Mouse (Mus musculus): ENCODE results near the gene Cnbd2.
A peak's percentile ranks its signal among the peaks of the same experiment; 100 is the strongest.

Gene Cnbd2

GRCm38 (mm10) chr2:156312297-156312897, at the start of gene Cnbd2, which contains the start of gene Scand1:
Gene Cnbd2, plus strand, starts transcription at chr2:156312299.
Gene Scand1, minus strand, starts transcription at chr2:156312704.
- DNase-seq (ENCODE audit: low spot score in 2 of 2), result peak; percentile 66 to 86

GRCm38 (mm10) chr2:156263204-156263893, 48.8 kb upstream of the Cnbd2 start:
- no peak for DNase-seq (ENCODE audit: low spot score in 2 of 2)

GRCm38 (mm10) chr2:156267636-156268035, 44.5 kb upstream of the Cnbd2 start:
- DNase-seq (ENCODE audit: low spot score in 2 of 2), result no peak

DNA sequence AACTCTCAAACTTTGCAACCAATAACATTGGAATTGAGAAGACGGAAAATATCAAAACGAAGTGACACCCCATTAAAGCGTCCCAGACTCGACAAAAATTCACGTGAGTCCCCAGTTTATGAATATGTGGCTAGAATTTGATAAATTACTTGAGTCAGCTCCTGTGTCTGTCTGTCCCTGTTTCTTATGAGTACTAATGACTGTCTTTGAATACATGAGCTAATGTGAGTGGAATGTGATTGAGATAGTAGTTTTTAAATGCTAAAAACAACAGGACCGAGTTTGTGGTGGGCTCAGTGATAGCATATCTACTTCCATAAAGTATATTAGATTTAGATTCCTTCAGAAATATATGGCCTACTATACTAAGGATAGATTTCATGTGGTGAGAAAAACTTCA, 39.5 kb upstream of the Cnbd2 start:
- DNase-seq (ENCODE audit: low spot score in 2 of 2), result no peak

GRCm38 (mm10) chr2:156278226-156279017, 33.7 kb upstream of the Cnbd2 start:
- DNase-seq (ENCODE audit: low spot score in 2 of 2), result peak; percentile 58 to 91

- DNase-seq (ENCODE audit: low spot score in 2 of 2), result no peak
Measured at GRCm38 (mm10) chr2:156281227-156281626, 30.9 kb upstream of the Cnbd2 start.

GRCm38 (mm10) chr2:156285161-156285560, 26.9 kb upstream of the Cnbd2 start:
- DNase-seq (ENCODE audit: low spot score in 2 of 2), result no peak

DNA sequence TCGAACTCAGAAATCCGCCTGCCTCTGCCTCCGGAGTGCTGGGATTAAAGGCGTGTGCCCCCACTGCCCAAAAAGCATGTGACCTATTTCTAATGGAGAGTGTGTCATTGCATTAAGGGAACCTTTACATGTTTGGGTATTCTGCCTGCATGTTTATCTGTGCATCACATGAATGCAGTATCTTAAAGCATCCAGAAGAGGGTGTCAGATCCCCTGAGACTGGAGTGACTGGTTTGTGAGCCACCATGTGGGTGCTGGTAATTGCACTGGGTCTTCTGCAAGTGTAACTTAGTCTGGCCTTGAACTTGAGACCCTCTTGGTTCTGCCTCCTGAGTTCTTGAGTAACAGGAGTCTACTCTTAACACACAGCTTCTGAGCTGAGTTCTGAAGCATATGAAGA, 25.4 kb upstream of the Cnbd2 start:
- DNase-seq (ENCODE audit: low spot score in 2 of 2), result no peak

GRCm38 (mm10) chr2:156288222-156288621, 23.9 kb upstream of the Cnbd2 start:
- DNase-seq (ENCODE audit: low spot score in 2 of 2), result no peak

DNA sequence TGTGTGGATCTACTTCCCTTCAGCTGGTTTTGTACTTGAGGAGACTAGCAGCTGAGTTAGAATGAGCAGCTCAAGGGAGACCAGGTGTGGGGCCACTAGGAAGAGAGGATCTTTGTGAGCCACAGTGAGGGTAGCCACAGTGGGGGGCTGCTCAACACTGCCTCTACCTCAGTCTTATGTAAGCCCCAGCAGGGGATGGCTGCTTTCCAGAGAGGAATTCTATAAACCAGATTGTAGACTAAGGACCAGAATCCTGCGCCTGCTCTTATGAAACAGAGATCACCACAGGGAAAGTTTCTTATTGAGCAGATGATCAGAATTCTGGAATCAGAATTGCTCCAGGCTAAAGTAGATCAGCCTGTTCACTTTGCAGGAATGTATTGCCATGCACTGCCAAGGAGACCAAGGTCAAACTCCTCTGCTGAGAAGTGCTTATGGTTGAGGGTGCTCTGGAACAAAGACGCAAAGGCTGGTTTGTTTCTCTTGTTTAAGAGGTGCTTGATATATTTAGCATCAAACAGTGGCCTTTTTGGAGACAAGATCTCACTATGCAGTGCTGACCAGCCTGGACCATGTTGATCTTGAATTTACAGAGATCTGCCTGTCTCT, 22.4 kb upstream of the Cnbd2 start:
- DNase-seq (ENCODE audit: low spot score in 2 of 2), result no peak

DNA sequence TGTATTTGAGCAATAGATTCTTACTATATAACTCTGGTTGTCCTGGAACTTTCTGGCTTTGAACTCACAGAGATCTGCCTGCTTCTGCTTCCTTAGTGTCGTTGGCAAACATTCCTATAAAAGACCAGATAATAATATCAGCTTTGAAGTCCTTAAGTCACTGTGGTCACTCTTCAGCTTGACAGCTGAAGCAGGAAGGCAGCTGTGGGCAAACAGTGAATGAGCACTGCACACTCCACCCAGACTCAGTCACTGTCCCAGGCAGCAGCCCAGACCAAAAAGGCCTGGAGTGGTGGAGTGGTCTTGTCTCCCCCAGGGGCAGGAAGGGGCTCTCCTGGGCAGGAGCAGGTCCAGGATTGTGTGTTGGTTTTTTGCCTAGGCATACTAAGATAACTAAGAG, 20.1 kb upstream of the Cnbd2 start:
- no peak for DNase-seq (ENCODE audit: low spot score in 2 of 2)

- no peak for DNase-seq (ENCODE audit: low spot score in 2 of 2)
Measured at GRCm38 (mm10) chr2:156295601-156296063, 16.5 kb upstream of the Cnbd2 start.

- no peak for DNase-seq (ENCODE audit: low spot score in 2 of 2)
Measured at GRCm38 (mm10) chr2:156296190-156296589, 15.9 kb upstream of the Cnbd2 start.

- no peak for DNase-seq (ENCODE audit: low spot score in 2 of 2)
Measured at GRCm38 (mm10) chr2:156297653-156298052, 14.4 kb upstream of the Cnbd2 start.

DNA sequence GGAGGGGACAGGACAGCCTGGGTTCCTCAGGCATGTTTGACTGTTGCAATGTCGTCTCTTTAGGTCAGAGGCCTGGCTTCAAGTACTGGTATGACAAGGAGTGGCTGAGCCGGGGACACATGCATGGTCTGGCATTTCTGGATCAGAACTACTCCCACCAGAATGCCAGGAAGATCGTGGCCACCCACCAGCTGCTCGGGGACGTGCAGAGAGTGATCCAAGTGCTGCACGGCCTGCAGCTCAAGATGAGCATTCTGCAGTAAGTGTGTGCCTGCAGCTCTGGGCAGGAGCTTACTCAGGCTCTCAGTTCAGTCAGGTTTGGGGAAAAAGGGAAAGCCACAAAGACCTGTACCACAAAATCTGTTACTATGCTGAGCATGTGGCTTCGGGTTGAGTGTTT, 13.6 kb upstream of the Cnbd2 start:
- peak in 1 of 2 experiments; percentile 33 for DNase-seq (ENCODE audit: low spot score in 2 of 2)

DNA sequence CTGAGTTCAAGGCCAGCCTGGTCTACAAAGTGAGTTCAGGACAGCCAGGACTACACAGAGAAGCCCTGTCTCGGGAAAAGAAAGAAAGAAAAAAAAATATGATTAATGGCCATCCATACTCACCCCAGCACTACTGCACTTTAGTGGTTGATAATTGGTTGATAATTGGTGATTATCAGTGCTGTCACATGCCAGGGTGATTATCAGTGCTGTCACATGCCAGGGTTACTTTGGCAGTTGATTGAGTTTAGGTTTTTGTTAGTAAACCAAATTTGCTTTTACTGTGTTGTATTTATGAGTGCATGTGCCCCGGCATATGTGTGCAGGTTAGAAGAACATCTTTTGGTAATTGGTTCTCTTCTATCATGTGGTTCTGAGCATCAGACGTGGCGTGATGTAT, 10.0 kb upstream of the Cnbd2 start:
- DNase-seq (ENCODE audit: low spot score in 2 of 2), result no peak

GRCm38 (mm10) chr2:156304351-156304750, 7.7 kb upstream of the Cnbd2 start:
- no peak for DNase-seq (ENCODE audit: low spot score in 2 of 2)

DNA sequence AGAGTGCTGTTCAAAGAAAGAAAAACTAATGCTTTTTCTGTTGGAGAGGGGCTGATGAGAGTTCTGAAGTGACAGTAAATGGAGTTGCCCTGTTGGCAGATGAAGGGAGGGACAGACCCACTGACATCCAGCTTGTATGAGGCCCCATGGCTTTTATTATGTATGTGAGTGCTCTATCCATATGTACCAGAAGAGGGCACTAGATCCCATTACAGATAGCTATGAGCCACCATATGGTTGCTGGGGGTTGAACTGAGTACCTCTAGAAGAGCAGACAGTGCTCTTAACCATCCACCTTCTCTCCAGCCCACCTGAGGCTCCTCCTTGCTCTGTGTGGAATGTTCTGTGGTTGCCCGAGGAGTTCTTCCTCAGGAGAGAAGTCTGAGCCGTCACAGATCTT, 6.3 kb upstream of the Cnbd2 start:
- DNase-seq (ENCODE audit: low spot score in 2 of 2), result peak in 1 of 2 experiments; percentile 32

- DNase-seq (ENCODE audit: low spot score in 2 of 2), result no peak
Measured at GRCm38 (mm10) chr2:156307261-156307660, 4.8 kb upstream of the Cnbd2 start.

DNA sequence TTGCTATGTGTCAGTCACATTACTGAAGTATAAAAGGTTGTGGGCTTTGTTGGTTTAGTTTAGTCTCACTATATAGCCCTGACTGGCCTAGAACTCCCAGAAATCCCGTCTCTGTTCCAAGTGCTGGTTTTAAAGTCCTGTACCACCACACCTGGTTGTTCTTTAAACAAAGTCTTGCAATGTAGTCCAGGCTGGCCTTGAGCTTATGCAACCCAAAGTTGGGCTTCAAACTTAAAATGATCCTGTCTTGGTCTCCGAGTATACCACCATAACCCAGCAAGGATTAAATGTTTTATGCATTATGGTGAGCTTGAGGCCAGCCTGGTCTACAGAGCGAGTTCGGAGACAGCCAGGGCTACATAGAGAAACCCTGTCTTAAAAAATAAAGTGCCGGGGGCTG, 2.2 kb upstream of the Cnbd2 start:
- no peak for DNase-seq (ENCODE audit: low spot score in 2 of 2)

GRCm38 (mm10) chr2:156310455-156310854, 1.6 kb upstream of the Cnbd2 start:
- DNase-seq (ENCODE audit: low spot score in 2 of 2), result no peak

GRCm38 (mm10) chr2:156310945-156311344, 1.2 kb upstream of the Cnbd2 start:
- no peak for DNase-seq (ENCODE audit: low spot score in 2 of 2)

Data from left cerebral cortex, adult 9 months (tissue).